Mouse (Mus musculus): Measurements from ENCODE around the gene Polr3b. TPM values are rescaled to one million over a fixed set of nuclear protein-coding genes. Genes with fewer than 3 reads are reported as not detected.

Gene Polr3b
- 10 to 100 TPM; 15.0 to 16.3 TPM for total RNA-seq (2021)
- long read RNA-seq, experiment 1, full-length matches to known transcripts, result 4 of 6 reads
- long read RNA-seq, experiment 1, partial matches to known transcripts, result 2 of 6 reads
- long read RNA-seq, experiment 1, other reads (novel, unspliced or antisense), result 0 of 6 reads
- long read RNA-seq, experiment 2, full-length matches to known transcripts, result 1 of 3 reads
- long read RNA-seq, experiment 2, partial matches to known transcripts, result 2 of 3 reads
- long read RNA-seq, experiment 2, other reads (novel, unspliced or antisense), result 0 of 3 reads

DNA sequence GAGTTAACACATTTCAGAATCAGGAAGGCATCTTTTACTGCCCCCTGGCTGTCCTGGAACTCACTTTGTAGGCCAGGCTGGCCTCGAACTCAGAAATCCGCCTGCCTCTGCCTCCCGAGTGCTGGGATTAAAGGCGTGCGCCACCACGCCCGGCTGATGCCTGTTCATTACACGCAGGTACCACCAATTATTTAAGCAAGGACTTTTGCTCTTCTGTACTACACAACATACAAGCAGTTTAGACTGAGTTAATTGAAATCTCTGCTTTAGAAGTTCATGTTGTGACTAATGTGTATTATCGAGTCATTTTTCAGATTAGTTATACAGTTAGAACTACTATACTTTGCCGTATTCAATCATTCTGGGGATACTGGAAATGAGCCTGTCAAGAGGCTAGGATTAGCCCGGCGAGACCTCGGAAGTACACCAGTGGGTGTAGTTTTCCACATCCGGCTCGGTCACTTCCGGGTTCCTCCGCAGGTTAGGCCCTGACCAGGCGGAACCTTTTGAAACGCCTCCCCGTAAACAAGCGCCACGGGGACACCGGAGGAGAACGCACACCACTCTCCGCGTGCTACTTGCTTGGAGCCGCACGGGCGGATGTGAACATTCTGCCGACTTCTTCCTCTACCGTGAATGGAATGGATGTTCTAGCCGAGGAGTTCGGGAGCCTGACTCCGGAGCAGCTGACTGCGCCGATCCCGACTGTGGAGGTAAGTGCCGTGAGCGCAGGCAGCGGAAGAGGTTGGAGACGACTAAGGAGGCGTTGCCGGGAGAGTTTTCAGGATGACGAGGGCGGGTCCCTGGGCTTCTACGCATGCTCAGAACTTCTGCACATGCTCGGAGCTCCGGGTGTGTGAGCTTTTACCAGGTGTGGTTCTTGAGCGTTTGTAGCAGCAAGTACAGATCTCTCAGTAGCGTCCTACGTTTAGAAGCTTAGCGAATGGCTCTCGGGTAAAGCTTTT, at the start of gene Polr3b:
Gene Polr3b (plus strand): TSS at position 467 of the 965 bp plus-strand sequence.
- peak; percentile 95 to 96 for DNase-seq (ENCODE audit: low spot score in 2 of 2)

DNA sequence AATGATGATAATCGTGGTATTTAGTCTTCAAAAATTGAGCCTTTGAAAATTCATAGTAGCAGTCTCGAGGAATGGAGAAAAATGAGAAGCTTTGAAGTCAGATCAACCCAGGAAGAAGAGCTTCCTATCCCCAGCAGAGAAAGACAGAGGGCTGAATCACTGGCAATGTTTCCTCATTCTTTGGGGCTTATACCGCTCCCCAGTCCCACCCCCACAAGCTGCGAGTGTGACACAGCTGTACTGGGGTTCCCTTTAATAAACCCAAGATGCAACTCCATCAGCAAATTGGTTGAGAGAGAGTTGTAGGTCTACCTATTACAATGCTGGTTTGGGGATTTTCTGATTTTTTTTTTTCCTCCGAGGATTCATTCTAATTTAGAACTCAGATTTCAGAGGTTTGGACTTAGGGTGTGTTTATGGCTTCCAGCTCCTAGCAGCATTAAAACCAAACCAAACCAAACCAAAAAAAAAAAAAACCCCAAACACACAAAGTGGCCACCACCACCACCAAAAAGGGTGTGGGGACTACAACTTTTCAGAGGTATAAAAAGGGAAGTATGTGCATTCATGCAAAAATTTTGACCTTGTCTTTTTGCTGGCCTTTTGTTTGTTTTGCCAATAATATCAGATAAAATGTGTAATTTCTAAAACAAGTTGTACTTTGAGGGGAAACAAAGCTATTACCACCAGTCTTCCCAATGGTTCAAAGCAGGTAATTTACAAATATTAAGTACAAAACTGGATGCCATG, 48.2 kb upstream of the Polr3b start:
- no peak for DNase-seq (ENCODE audit: low spot score in 2 of 2)

DNA sequence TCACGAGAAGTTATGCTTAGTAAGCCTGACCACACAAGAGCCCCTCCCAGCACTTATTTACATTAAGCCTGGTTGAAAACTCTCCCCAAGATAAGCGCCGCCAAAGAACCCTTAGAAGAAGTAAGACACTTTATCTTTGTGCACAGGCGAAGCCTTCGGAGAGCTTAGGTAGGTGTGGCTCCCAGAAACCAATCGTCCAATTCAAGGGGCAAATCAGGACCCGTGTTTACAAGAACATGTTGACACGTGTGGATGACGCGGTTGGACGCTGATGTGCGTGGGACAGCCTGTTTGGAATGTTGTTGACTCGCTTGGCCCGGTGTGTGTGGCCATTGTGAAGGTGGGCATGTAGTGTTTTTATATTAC, 46.1 kb upstream of the Polr3b start:
- no peak for DNase-seq (ENCODE audit: low spot score in 2 of 2)

DNA sequence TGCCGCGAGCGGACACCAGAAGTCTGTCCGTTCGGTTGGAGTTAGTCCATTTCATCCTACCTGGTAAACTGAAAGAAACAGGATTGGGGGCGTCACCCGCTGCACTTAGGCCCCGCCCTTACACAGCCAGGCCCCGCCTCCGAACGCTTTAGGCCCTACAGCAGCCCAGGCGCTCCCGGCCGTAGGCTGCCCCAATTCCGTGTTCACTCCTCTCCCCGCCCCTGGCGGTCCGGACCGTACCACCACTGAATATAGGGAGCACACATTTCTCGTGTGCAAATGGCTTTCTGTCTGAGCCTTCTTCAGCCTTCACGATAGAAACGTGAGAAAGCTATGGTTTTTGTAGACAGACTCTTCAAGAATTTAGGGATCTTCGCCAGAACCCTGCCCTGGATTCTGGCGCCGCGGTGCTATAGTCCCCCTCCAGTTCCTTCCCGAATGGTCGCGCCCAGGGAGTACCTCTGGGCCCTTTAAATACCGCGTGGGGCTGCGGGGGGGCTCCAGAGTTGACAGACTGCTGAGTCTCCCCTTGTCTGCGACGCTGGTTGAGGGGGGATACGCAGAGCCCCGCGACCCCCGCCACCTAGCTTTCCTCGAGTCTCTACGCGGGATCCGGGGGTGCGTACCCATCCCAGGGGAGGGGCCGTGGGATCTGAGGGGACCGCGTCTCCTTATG, 45.6 kb upstream of the Polr3b start, which contains the start of gene Tcp11l2:
Gene Tcp11l2 (plus strand): TSS at position 232 of the 676 bp plus-strand sequence.
- DNase-seq (ENCODE audit: low spot score in 2 of 2), result peak; percentile 86 to 92

DNA sequence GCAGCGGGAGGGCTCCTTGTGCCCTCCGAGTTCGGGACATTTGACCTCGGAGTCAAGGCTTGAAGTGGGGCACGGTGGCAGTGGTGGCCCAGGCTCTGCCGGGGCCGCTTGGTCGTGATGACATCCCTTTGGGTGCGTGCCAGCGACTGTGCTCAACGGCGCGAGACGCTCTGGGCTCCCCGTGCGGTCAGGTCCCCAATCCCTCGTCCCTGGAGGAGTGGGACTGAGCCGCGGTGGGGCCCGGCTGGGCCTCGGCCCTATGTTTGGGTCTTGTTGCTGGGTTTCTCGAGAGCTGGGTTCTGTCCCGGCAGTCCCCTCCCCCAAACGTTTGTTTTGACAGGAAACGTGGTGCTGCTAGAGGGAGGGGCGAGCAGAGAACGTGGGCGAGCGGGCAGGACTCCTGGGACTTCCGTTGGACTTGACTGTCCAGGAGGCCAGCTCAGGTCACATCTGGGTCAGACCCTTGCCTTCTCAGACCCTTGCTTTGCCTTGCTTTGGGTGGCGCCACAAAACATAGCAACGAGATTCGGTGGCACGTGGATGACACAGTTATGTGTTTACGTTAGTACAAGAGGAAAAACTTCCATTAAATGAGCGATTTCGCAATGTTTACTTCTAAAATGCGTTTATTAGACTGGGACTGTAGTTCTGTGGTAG, 44.9 kb upstream of the Polr3b start:
- DNase-seq (ENCODE audit: low spot score in 2 of 2), result peak; percentile 55 to 69

DNA sequence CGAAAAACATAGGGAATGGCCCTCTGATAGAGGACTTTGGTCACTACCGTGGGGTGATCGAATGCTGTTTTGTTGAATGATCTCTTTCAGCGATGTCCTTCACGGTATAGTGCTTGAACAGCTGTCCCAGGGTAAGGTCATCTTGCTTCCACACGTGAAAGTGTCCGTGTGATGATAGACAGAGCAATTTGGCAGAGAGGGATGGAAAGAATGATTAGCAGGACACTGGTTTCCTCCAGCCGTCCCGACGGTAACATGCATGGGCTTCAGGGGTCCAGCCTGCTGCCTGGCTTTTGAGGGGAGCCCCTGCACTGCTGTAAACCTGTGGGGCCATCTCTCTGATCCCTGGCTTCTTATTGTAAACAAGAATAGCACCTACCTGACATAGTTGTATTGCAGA, 43.4 kb upstream of the Polr3b start:
- no peak for DNase-seq (ENCODE audit: low spot score in 2 of 2)

DNA sequence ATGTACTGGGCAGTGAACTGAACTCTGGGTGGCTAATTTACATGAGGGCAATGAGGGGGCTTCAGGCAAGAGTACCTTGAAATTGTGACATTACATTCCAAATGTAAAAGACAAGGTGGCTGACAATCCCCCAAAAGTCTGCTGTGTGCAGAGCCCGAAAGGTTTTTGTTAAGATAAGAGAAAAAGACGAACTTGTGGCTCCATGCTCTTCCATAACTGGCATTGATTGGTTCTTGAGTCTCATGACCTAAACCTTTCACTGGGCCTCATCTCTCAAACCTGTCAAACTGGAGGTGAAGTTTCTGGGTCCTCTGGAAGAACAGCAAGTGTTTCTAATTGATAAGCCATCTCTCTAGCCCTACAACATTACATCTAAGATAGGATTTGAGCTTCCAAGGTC, 42.6 kb upstream of the Polr3b start:
- no peak for DNase-seq (ENCODE audit: low spot score in 2 of 2)

DNA sequence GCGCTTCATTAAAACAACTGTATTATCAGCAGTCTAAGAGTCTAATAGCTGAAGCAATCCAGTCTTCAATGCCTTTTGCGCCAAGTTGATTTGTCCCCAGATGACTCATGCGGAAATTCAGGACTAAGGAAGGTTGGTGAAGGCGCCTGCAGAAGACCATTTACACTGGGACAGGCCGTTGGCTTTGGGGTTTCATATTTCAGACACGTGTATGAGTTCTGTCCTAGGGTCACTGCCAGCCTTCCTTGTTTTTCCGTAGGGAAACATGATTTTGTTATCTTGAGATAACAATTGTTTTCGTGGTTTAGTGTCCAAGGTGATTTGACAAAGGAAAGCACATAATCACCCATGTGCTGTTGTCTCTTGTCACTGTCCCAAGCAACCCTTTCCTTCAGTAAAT, 40.9 kb upstream of the Polr3b start:
- DNase-seq (ENCODE audit: low spot score in 2 of 2), result no peak

DNA sequence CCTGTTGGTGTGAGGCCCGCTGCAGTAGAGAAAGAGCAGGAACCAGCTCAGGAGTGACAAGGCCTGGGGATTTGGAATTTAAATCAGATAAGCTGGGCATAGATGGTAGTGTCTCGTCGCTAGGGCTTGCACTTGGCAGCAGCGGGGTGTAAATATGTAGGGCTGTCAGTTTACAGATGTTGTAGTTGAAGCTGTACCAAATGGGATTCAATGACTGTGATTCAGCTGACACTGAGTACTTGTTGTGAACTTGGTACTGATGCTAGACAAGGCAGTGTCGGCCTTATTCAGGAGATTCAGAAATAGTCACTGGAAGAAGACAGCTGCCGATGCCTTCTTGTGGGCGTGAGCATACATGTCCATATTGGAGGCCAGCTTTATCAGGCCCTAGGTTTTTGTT, 39.9 kb upstream of the Polr3b start:
- peak in 1 of 2 experiments; percentile 6 for DNase-seq (ENCODE audit: low spot score in 2 of 2)

DNA sequence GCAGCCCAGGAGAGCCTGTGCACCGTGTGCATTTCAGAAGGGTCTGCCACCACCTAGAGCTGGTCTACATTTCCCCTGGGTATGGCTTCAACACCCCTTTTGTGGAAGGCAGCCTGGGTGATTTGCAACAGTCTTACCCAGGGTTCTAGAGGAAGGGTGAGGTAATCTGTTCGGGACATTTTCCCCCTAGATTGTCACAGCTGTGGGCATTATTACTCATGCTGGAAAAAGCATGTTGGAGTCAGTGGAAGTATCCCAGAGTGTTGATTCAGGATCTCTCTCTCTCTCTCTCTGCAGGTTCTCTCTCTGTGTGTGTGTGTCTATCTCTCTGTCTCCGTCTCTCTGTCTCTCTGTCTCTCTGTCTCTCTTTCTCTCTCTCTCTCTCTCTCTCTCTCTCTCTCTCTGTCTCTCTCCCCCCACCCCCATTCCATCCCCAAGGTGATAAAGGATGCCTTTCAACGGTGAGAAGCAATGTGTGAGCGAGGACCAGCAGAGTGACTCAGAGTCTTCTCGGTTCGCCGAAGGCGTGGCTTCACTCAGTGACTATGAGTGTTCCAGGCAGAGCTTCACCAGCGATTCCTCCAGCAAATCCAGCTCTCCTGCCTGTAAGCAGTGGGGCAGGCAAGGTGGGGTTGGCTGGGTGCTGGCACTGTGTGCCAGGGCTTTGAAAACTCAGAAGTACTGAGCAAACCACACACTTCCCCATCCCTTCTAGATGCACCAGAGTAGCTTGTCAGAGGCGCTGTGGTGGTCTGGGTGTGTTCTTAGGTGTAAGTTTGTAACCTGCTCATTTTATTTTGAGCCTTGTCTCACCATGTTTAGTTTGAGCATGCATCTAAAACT, 37.4 kb upstream of the Polr3b start:
- no peak for DNase-seq (ENCODE audit: low spot score in 2 of 2)

DNA sequence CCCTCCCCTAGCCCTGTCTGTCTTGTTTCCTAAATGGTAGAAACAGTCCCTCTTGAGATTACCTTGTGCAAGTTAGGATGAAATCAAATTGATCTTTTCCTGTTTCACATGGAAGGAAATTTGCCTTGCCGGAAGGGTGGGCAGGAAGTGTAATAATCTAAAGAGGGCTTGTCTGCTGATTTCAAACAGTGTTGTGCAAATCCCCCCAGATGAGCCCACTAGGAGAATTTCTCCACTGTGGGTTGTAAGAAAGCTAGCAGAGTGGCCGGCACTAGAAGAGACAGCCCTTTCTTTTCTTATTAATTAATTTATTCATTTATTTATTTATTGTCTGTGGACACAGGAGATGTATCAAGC, 36.8 kb upstream of the Polr3b start:
- no peak for DNase-seq (ENCODE audit: low spot score in 2 of 2)

DNA sequence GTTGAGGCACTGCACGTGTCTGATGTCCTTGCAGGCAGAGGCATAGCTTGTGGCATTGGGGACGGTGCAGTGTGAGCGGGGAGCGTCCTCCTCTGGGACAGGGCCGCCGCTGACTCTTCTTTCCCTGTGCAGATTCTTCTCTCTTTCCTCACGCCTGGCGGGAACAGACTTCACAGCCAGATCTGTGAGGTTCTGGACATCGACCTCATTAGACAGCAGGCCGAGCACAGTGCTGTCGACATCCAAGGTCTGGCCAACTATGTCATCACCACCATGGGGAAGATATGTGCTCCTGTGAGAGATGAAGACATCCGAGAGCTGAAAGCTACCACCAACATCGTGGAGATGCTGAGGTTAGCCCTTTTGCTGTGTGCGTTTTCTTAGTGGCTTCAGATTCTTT, 31.1 kb upstream of the Polr3b start:
- no peak for DNase-seq (ENCODE audit: low spot score in 2 of 2)

DNA sequence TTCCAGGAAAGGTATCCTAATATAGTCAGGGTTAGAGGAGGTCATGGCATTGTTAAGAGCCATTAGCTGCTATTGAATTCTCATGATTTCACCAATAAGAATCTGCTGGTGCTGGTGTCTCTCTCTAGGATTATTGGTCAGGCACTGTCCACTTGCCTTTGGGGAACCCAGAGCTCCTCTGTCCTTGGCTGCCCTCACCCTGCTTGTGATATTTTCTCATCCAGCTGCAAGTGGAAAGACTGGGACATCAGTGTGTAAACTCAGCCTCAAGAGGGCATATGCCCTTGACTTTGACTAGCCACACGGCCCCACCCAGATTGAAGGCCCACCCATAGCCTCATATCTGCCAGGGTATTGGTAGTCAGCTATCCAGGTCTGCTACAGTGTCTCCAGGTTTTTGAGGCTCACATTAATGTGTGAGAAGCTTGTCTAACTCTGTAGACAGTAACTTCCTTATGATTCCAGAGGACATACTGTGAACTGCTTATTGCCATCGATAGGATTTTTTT, 30.4 kb upstream of the Polr3b start:
- DNase-seq (ENCODE audit: low spot score in 2 of 2), result no peak

DNA sequence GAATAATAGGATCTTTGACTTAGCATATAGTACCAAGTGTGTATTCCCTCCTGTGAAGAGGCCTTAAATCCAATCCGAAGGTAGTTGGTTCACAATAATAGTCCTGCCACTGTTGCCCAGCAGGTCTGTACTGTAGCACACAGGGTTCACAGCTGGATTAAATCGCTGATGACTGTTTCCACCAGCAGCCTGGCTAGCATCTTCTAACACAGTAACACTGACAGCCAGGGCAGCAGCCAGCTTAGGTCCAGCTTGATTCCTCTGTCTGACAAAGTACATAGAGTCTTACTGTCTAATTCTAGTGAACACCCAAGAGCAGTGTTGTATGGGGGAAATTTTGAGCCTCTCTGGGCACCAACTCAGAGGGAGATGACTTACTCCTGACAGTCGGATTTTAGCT, 29.3 kb upstream of the Polr3b start:
- DNase-seq (ENCODE audit: low spot score in 2 of 2), result no peak

DNA sequence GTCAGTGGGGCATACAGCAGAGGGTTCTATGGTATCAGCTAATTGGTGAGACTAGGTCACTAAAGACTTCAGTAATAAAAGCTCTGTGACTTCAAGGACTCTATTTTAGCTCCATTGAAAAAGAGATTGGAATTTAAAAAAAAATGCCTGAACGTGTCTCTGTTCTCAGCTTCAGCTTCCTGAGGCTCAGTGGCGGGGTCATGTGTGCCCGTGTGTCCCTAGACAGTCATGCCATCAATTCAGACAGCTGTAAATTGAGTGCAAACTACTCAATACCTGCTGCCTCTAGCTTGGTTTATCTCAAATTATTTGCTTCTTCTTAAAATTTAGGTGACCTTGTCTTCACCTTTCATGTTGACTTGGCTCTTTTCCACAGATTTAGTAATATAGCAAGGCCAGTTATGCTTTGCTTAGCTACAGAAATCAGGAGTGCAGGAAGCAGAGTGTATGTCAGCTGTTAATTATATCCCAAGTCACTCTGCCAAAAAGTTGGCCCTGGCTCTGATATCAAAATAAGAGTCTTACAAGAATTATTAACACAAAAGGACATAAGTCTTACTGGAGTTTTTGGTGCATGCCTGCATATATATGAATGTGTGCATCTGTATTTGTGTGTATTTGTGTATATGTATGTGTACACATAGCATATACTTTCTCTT, 24.8 kb upstream of the Polr3b start:
- no peak for DNase-seq (ENCODE audit: low spot score in 2 of 2)

DNA sequence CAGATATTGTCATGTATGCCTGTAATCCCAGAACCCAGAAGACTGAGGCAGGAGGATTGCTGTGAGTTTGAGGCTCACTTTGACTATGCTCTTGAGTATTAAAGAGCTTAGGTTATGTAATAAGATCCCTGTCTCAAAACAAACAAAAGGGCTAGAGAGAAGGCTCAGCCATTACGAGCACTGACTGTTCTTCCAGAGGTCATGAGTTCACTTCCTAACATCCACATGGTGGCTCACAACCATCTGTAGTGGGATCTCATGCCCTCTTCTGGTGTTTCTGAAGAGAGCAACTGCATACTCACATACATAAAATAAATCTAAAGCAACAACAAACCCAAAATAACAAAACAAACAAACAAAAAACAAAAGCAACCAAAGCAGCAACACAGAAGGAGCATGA, 23.9 kb upstream of the Polr3b start:
- DNase-seq (ENCODE audit: low spot score in 2 of 2), result no peak

DNA sequence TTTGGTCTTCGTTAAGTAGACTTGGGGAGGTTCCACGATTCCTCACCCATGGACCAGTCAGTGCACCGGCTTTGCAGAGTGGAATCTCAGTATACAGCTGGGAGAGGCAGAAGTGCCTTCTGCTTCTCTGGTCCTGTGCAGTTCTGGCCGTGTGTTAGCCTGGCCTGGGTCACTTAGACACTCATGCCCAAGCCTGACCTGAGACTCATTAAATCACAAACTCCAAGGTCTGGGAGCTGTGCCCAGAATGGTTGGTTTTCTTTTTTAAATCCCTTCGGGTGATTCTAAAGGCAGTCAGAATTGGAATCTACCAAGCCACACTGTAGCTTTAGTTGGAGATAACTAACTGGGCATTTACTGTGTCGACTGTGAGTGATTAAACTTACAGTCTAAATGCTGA, 22.0 kb upstream of the Polr3b start:
- no peak for DNase-seq (ENCODE audit: low spot score in 2 of 2)

DNA sequence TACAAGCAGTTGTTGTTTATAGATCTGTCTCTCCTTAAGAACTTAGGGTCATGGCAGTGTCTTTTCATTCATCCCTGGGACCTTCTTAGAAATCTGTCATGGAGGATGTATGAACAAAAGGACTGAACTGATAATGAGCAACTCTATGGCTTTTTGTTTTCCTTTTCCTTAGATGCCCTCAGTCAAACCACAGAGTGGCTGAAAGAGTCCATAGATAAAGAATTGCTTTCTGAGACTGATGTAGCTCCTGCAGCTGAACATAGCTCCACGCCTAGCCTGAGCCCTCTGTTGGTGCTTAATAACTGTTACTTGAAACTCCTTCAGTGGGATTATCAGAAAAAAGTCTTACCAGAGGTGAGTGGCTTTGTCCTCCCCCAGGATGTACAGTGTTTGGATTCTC, 17.8 kb upstream of the Polr3b start:
- no peak for DNase-seq (ENCODE audit: low spot score in 2 of 2)

DNA sequence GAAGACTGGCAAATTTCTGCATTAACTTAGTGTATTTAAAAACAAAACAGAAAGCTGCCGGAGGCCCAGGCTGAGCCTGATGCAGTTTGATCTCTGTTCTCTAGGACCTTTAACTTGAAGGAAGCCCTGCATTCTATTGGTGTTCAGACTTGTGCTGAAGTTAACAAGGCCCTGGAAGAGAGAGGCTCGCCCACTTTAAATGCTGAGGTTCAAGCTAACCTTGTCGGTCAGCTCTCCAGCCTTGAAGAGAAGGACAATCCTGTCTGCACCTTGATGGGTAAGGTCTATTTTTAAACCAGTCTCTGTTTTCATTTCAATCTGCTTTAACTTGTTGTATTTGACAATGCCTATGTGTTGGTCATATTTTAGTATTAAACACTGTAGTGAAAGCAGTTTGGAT, 13.7 kb upstream of the Polr3b start:
- DNase-seq (ENCODE audit: low spot score in 2 of 2), result no peak
